Mouse (Mus musculus) intestine, embryonic 15.5 days (tissue): Measurements from ENCODE around the gene Arhgef39. TPM values are rescaled to one million over a fixed set of nuclear protein-coding genes. Genes with fewer than 3 reads are reported as not detected.
"Not testable (repeated sequence)": the region's sequence is repeated elsewhere in the genome, so short reads cannot be mapped to it uniquely, and the experiment has no call there.

ENCODE experiments used
- ATAC-seq: fragments of 200-750 bp; cut with Nextera tagmentation; 2 replicates; pipeline ENCODE4 v1.8.0; 2017; ENCODE audit warnings: moderate TSS enrichment, moderate library complexity
- H3K27ac ChIP-seq: fragments of 300-500 bp; sonication (generic); 2 replicates; pipeline ENCODE4 v1.5.1; 2015; ENCODE audit warnings: mild to moderate bottlenecking, inconsistent platforms
- H3K27me3 ChIP-seq: fragments of 300-500 bp; sonication (generic); replicated peaks from 2 replicates; pipeline ENCODE4 v1.6.1; 2015; ENCODE audit warnings: inconsistent platforms
- H3K36me3 ChIP-seq: fragments of 300-500 bp; sonication (generic); 2 replicates; pipeline ENCODE4 v1.6.1; 2015; ENCODE audit warnings: inconsistent platforms
- H3K4me1 ChIP-seq: fragments of 300-500 bp; sonication (generic); replicated peaks from 2 replicates; pipeline ENCODE4 v1.6.1; 2015; ENCODE audit warnings: inconsistent platforms
- H3K4me2 ChIP-seq: fragments of 300-500 bp; sonication (generic); replicated peaks from 2 replicates; pipeline ENCODE4 v1.6.1; 2015; ENCODE audit warnings: mild to moderate bottlenecking, inconsistent platforms
- H3K4me3 ChIP-seq: fragments of 300-500 bp; sonication (generic); replicated peaks from 2 replicates; pipeline ENCODE4 v1.5.1; 2015; ENCODE audit warnings: inconsistent platforms
- H3K9ac ChIP-seq: fragments of 300-500 bp; sonication (generic); 2 replicates; pipeline ENCODE4 v1.6.1; 2015; ENCODE audit warnings: inconsistent platforms
- H3K9me3 ChIP-seq: fragments of 300-500 bp; sonication (generic); 2 replicates; pipeline ENCODE4 v1.6.1; 2016; ENCODE audit warnings: inconsistent platforms
- WGBS: fragments of 180-500 bp; shearing (Covaris S2); methylation state at CpG from one replicate; pipeline ENCODE4 v1.1.7; 2015; 5-methylcytosine and 5-hydroxymethylcytosine counted together
- polyA plus RNA-seq: library from polyadenylated mRNA; unstranded; fragments of >200 nt; fragmentation: Nextera tagmentation; extraction: Ambion mirVana; gene quantifications from 2 replicates; pipeline ENCODE4 v1.2.1, GENCODE M21; 2015

Arhgef39 gene
- polyA plus RNA-seq, 1 experiment from 2014 or later: 45.2 TPM

DNA sequence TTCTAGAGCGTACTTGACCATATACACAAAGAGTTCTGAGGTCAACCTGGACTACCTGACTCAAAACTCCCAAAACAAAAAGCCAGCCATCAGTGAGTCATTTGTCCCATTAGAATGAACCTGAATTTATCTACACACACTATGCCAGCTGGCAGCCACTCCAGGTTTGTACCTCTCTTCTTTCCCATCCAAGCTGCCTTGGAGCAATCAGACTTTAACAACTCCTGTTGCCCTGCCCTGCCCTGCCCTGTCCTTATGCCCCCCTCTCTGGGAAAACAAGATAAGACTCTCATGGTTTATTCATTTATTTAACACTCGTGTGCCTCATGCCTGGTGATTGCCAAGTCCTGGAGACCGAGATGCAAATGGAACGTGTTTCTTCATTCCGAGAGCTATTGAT is 8.7 kb downstream of the Arhgef39 start:
- H3K4me1 ChIP-seq: peaks cover 5% of the 10 kb centered on the region; the same call in 1 of the 2 replicates
- 72% methylated on average over 5 of the region's 5 CpGs for WGBS
- H3K4me3 ChIP-seq: no peak overlapping the region
- H3K4me2 ChIP-seq: no peak overlapping the region
- H3K36me3 ChIP-seq: no peaks in the 10 kb centered on the region
- no peaks in the 10 kb centered on the region for H3K9me3 ChIP-seq
- H3K27me3 ChIP-seq: no peaks in the 10 kb centered on the region
- H3K9ac ChIP-seq: no peak overlapping the region
- H3K27ac ChIP-seq: no peak overlapping the region
- peak; percentile 27 for ATAC-seq

DNA sequence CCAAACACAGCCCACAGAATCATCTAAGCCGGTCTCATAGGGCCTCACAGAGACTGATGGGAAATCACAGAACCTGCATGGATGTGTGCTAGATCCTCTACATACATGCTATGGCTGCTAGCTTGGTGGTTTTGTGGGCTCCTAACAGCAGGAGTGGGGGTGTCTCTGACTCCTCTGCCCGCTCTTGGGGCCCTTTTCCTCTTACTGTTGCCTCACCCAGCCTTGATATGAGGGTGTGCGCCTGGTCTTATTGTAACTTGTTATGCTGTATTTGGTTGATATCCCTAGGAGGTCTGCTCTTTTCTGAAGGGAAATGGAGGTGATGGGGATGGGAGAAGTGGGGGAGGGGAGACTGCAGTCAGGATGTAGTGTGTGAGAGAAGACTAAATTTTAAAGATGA is 9.9 kb downstream of the Arhgef39 start:
- ATAC-seq: no peak
- no peaks in the 10 kb centered on the region for H3K9me3 ChIP-seq
- no peaks in the 10 kb centered on the region for H3K4me1 ChIP-seq
- no peak overlapping the region for H3K27ac ChIP-seq
- no peak overlapping the region for H3K9ac ChIP-seq
- WGBS: 92% methylated on average over 3 of the region's 3 CpGs
- no peaks in the 10 kb centered on the region for H3K36me3 ChIP-seq
- H3K4me2 ChIP-seq: no peak overlapping the region
- H3K27me3 ChIP-seq: no peaks in the 10 kb centered on the region
- H3K4me3 ChIP-seq: no peak overlapping the region

DNA sequence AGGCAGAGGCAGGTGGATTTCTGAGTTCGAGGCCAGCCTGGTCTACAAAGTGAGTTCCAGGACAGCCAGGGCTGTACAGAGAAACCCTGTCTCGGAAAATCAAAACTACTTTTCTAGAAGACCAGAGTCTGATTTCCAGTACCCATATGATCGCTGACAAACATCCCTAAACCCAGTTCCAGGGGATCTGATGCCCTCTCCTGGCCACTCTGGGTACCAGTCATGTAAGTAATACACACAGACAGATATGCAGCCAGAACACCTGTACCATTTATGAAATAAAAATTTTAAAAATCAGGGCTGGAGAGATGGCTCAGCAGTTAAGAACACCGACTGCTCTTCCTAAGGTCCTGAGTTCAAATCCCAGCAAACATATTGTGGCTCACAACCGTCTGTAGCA is 13.8 kb downstream of the Arhgef39 start:
- not testable (repeated sequence) for H3K4me1 ChIP-seq, H3K9ac ChIP-seq, H3K9me3 ChIP-seq, H3K36me3 ChIP-seq, H3K27ac ChIP-seq, H3K4me2 ChIP-seq, H3K4me3 ChIP-seq, H3K27me3 ChIP-seq, ATAC-seq
- 86% methylated on average over 5 of the region's 5 CpGs for WGBS

DNA sequence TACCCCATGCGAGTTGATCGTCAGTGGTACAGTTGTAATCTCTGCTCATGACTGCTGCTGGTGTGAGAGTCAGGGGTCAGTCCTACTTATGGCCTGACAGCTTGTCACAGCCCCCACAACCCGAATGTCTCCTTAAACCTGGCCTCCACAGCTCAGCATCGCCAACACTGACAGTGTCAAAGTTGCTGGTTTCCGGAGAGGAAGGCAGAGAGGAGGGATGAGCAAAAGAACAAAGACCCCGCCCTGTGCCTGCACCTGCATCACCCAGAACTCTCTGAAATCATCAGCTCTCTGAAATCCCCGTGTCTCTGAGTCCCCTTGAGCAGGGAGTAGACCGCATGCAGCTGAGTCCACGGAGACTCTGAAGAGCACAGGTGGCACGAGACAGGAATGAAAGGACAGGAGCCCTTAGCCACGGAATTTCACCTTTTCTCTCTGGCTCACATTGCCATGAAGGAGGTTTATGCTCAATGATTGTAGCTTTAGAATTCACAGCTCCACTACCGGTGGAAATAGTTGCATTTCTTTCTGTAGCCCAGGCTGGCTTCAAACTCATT is 15.9 kb downstream of the Arhgef39 start, which contains the start of gene Sit1:
Gene Sit1 (minus strand): TSS at position 200 of the 557 bp plus-strand sequence.
- WGBS: 63% methylated on average over 12 of the region's 12 CpGs
- Histone ChIP-seq H3K4me3 (no peak within 1 kb of the TSS), H3K4me2 (no peak within 1 kb of the TSS), H3K27ac (no peak within 1 kb of the TSS), H3K36me3 (no peaks in the 10 kb centered on the region), H3K4me1 (no peaks in the 10 kb centered on the region), H3K9ac (no peak within 1 kb of the TSS), H3K27me3 (no peaks in the 10 kb centered on the region), H3K9me3 (no peaks in the 10 kb centered on the region)
- ATAC-seq: no peak

DNA sequence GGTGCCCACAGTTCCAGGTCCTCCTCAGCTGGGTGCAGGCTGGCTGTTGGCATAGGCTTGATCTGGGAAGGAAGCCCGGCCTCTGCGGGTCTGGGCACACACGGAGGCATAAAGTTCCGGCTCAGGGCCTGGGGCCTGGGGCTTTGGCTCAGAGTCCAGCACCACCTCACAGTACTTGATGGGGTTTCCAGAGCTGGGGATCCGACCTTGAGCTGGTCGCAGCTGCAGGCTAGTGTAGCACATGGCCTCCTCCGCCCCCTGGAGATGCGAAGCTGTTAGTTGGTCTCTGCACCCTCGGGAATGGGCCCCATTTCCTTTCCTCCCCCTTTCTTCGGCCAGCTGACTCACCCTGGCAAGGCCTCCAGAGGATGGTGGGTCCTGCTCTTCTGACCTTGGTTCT is 16.9 kb downstream of the Arhgef39 start:
- no peaks in the 10 kb centered on the region for H3K4me1 ChIP-seq
- no peaks in the 10 kb centered on the region for H3K27me3 ChIP-seq
- 72% methylated on average over 10 of the region's 10 CpGs for WGBS
- no peaks in the 10 kb centered on the region for H3K36me3 ChIP-seq
- no peak overlapping the region for H3K4me3 ChIP-seq
- no peak overlapping the region for H3K4me2 ChIP-seq
- no peak overlapping the region for H3K9ac ChIP-seq
- no peak for ATAC-seq
- no peaks in the 10 kb centered on the region for H3K9me3 ChIP-seq
- no peak overlapping the region for H3K27ac ChIP-seq

DNA sequence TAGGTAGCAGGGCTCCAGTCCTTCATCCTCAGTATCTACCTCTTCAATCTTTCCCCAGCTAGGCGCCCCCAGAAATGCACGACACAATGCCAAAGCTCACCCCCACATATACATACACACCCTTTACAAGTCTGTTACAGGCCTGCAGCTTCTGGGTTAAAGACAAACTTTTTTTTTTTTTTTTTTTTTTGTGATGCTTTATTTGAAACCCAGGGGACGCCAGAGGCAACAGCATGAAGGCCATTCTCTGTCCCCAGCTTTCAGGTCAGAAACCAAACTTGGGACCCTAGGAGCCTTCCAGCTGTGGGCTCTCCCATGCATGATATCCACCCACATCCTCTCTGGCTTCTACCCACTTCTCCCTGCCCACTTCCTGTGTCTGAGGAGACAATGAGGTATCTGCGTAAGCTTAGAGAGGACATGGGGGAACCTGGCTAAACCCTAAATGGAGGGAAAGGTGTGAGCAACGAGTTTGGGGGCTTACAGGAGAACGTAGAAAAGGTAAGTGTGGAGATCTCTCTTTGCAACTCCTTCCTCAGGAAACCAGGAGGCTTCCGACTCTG is 17.5 kb downstream of the Arhgef39 start:
- Histone ChIP-seq H3K4me3 (no peak overlapping the region), H3K27ac (no peak overlapping the region), H3K27me3 (no peaks in the 10 kb centered on the region), H3K36me3 (no peaks in the 10 kb centered on the region), H3K4me1 (no peaks in the 10 kb centered on the region), H3K4me2 (no peak overlapping the region), H3K9me3 (no peaks in the 10 kb centered on the region), H3K9ac (no peak overlapping the region)
- WGBS: 77% methylated on average over 7 of the region's 7 CpGs
- ATAC-seq: no peak

DNA sequence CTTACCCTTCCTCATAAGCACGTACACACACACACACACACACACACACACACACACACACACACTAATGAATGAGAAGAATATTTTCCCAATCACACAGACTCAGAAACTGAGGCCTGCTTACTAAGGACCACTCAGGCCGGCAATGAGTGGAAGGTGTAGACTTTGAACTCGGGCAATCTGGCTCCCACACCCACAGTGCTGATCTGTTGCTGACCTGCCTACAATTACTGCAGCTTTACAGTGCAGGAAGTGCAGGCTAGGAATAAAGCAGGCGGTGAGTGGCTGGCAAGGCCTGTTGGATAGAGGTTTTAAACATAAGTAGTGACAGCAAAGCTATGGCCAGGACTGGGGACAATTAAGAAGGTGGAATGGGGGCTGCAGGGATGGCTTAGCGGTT is 18.5 kb downstream of the Arhgef39 start:
- ATAC-seq: peak; percentile 85
- H3K27ac ChIP-seq: no peak overlapping the region

DNA sequence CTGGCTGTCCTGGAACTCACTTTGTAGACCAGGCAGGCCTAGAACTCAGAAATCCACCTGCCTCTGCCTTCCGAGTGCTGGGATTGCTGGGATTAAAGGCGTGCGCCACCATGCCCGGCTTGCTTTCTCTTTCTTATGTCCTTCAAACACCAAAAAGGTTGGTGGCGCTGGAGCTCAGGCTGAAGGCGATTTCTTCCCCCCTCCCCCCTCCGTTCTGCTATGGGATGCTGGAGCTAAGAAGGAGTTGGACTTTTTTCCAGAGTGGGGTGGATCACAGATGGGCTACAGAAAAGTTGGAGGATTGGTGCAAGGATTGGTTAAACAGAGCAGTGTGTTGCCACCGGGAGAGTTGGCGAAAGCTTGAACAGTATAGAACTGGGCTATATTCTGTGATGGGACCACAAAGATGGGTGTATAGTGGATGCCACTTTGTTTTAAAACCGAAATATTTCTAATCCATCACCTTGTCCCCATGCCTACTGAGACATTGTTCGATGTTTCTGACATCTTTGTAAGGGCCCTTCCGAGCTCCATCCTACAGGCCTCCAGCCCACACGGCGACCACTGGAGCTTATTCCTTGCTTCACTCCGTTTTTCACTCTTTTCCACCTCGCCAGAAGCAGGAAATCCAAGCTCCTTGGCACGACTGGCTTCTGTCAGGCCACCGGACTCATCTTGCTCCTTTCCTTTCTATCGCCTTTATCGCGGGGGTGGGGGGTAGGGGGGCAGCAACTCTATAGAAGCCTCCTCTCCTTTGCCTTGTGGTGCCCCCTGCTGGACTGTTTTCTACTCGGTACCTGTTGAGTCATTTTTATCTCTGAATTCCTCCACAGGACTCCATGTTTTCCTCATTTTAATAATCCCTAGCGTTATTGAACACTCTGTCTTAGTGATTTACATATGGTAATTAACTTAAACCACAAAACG is 20.3 kb downstream of the Arhgef39 start:
- no peak for ATAC-seq

More for the DNA sequence above, 18.5 kb downstream of the Arhgef39 start:
- Histone ChIP-seq H3K9me3 (no peaks in the 10 kb centered on the region), H3K4me3 (no peak overlapping the region), H3K4me1 (no peaks in the 10 kb centered on the region), H3K4me2 (no peak overlapping the region), H3K27me3 (no peaks in the 10 kb centered on the region), H3K36me3 (no peaks in the 10 kb centered on the region), H3K9ac (no peak overlapping the region)
- 68% methylated on average over 5 of the region's 5 CpGs for WGBS

DNA sequence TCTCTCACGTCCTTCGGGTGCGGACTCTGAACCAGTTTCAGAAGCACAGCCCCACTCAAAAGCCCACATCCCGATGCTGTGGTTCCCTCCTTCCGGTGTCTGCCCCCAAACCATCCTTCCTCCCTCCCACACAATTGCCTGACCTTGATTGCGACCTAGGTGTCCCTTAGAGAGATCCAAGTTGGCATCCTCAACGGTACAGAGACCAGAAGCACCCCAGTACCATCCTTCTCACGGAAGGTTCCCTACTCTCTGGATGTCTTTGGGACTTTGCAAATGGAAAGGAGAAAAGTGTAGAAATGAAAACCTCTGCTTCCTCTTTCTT is 21.0 kb downstream of the Arhgef39 start:
- ATAC-seq: peak; percentile 4; the same call in 1 of the 2 replicates
- 51% methylated on average over 8 of the region's 8 CpGs for WGBS
- Histone ChIP-seq H3K4me3 (peak overlapping the region; percentile 23), H3K4me1 (no peaks in the 10 kb centered on the region), H3K27me3 (no peaks in the 10 kb centered on the region), H3K9me3 (no peaks in the 10 kb centered on the region), H3K36me3 (no peaks in the 10 kb centered on the region), H3K27ac (no peak overlapping the region), H3K9ac (no peak overlapping the region), H3K4me2 (peak overlapping the region; percentile 59)

More for the DNA sequence above, 20.3 kb downstream of the Arhgef39 start:
- Histone ChIP-seq H3K9ac (no peak overlapping the region), H3K4me2 (peak overlapping the region; percentile 38; the same call in 1 of the 2 replicates), H3K4me1 (no peaks in the 10 kb centered on the region), H3K27ac (no peak overlapping the region), H3K27me3 (no peaks in the 10 kb centered on the region), H3K9me3 (no peaks in the 10 kb centered on the region), H3K4me3 (no peak overlapping the region), H3K36me3 (no peaks in the 10 kb centered on the region)
- WGBS: 47% methylated on average over 24 of the region's 24 CpGs

DNA sequence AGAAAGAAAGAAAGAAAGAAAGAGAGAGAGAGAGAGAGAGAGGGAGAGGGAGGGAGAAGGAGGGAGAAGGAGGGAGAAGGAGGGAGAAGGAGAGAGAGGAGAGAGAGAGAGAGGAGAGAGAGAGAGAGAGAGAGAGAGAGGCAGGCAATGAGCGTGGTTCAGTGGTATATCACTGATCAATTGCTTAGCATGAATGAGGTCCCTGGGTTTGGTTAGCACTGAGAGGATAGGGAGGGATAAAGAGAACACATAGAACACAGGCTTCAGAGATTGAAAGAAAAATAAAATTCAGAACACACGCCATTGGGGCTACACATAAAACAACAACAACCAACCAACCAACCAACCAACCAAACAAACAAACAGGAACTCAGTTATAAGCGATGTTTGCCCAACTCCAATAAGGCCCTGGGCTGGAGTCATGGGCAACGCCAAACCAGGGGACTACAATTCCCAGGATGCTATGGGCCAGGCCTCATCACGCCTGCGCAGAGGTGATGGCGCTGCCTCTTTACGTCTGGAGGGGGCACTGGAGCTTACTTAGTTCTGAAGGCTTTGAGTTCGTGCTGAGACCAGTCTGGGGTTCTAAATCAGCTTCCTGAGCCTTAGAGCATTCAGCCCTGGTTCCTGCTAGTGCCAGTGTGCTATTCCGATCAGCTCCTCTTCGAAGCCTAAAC is 21.5 kb downstream of the Arhgef39 start:
- Histone ChIP-seq H3K27me3 (no peaks in the 10 kb centered on the region), H3K4me2 (peak overlapping the region; percentile 59), H3K9ac (no peak overlapping the region), H3K27ac (no peak overlapping the region), H3K36me3 (no peaks in the 10 kb centered on the region), H3K4me1 (no peaks in the 10 kb centered on the region), H3K4me3 (peak overlapping the region; percentile 23), H3K9me3 (no peaks in the 10 kb centered on the region)
- 22% methylated on average over 11 of the region's 11 CpGs for WGBS
- ATAC-seq: peak; percentile 90

DNA sequence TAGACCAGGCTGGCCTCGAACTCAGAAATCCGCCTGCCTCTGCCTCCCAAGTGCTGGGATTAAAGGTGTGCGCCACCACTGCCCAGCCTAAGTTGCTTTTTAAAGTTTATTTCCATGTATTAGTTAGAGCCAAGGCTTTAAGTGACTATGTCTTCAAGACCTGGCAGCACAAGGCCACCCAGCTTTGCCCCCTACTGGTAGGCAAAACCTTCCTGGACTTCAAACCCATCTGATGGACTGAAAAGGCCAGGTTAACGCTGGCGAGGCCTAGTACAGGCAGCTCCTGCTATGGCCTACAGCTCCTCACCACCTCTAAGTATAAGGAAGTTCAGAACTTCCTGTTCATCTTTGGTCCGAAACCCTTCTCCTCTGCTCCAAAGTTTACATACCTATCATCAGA is 22.9 kb downstream of the Arhgef39 start:
- Histone ChIP-seq H3K4me3 (no peak overlapping the region), H3K27ac (no peak overlapping the region), H3K9ac (no peak overlapping the region), H3K9me3 (no peaks in the 10 kb centered on the region), H3K4me1 (no peaks in the 10 kb centered on the region), H3K27me3 (no peaks in the 10 kb centered on the region), H3K4me2 (no peak overlapping the region), H3K36me3 (no peaks in the 10 kb centered on the region)
- WGBS: 86% methylated on average over 6 of the region's 6 CpGs
- no peak for ATAC-seq

DNA sequence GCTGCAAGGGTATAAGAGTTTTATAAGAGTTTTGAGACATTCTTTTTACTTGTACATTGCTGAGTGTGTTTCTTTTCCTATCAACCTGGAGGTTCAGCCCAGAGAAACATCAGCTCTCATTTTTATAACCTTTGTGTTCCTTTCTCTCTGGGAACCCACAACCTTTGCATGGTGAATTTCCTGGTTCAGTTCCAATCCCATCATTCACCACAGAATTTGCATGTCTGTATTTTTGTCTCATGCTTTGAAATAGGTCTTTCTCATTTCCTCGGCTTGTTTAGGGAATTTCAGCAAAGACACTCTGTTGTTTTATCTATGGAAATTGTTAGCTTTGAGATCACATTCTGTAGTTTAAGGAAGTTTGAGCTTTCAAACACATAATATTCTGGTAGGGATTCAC is 25.9 kb downstream of the Arhgef39 start:
- Histone ChIP-seq H3K4me2 (no peak overlapping the region), H3K4me3 (no peak overlapping the region), H3K27me3 (no peaks in the 10 kb centered on the region), H3K9me3 (no peaks in the 10 kb centered on the region), H3K27ac (no peak overlapping the region), H3K4me1 (no peaks in the 10 kb centered on the region), H3K36me3 (no peaks in the 10 kb centered on the region), H3K9ac (no peak overlapping the region)
- 63% methylated on average over 1 of the region's 1 CpGs for WGBS
- ATAC-seq: no peak
